Mouse (Mus musculus) induced T-regulatory cell, adult 2 months (primary cell): ENCODE measurements around the gene Tmem14c.
"Not testable (repeated sequence)": the region's sequence is repeated elsewhere in the genome, so short reads cannot be mapped to it uniquely, and the experiment has no call there.

ENCODE experiments used
- DNase-seq: peaks from one replicate; pipeline ENCODE4 v3.0.0-alpha.2; 2012; ENCODE audit warnings: low read depth

Tmem14c gene

DNA sequence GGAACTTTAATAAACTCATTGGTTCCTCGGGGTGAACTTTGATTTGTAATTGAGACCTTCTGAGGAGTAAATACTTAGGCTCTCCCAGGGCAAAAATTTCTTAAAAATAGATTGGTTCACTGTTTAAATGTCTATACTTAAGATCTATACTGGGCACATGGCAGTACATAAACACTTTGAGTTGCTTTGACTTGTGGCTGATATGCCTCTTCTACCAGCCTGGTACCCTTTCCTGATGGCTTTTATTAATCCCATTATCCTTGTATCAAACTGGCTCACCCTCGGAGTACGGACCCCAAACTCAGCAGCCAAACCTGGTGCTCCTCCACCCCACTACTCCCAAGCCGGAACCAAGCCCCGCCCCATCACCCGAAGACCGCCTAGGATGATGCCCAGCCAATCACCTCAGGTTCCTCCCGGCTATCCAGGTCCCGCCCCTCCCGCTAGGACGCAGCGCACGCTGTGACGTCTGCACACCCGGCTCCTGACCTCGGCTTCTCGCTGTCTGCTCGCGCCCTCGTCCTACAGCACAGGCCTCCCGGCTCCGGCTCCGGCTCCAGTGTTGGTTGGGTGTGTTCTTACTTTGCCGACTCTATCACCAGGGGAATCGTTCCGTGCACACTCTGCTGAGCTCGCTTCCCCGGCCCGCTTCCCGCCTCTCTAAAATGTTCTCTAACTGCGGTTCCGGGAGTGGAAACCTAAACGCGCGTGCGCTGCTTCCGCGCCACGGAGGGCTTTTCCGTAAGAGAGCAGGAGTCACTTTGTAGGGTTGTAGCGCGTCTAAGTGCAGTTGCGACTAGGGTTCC lies at the start of gene Tmem14c:
Gene Tmem14c (plus strand): TSS at position 464 of the 806 bp plus-strand sequence.
- DNase-seq: peak; percentile 95

DNA sequence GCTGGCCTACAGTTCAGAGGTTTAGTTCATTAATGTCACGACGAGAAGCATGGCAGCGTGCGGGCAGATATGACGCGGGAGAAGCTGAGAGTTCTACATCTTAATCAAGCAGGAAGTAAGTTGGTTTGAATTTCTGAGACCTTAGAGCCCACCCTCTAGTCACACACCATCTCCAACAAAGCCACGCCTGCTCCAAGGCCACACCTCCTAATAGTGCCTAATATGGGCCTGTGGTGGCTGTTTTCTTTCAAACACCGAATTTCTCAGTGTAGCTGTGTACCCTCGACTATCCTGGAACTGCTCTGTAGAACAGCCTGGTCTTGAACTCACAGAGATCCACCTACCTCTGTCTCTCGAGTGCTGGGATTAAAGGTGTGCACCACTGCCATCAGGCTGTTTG lies 48.5 kb upstream of the Tmem14c start:
- no peak for DNase-seq

DNA sequence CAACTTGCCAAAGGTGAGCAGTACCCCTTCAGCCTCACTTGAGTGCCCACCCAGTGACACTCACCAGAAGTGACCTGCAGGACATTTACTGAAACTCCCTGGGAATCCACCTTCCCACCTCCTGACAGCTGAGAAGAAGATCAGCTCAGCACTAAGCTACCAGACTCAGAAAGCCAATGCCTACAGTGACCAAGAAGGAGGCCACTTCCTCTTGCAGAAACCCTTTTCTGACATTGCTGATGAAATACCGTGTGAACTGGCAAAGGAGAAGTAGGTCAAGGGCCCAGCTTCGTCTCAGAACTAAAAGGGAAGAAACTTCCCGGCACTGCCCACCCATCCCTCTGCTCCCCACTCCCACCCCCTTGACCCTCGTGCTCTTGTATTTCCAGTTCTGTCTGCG lies 47.5 kb upstream of the Tmem14c start:
- no peak for DNase-seq

DNA sequence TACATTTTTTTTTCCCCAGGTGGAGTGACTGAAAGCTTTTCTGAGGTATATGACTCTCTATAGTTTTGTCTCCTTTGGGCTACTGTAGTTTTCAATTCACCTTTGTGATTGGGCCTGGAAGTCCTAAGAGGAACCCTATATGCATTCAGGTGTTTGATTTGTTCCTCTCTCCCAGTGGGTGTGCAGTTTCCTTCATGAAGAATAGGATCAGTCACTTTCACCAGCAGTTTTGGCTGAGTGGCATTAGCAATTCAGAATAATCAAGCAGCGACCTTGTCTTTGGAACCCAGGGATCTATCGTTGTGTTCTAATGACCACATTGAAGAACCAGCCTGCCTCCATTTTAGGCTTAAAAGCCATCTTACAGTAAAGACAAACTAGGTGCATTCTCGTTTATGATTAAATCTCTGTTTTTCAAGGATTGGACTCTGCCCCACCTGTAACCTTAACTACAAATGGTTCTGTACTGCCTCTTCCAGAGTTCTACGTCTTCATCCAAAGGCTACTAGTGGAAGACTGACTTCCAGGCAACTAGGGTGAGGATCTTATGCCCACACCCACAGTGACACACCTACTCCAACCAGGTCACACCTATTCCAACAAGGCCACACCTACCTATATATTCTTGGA lies 46.2 kb upstream of the Tmem14c start:
- no peak for DNase-seq

DNA sequence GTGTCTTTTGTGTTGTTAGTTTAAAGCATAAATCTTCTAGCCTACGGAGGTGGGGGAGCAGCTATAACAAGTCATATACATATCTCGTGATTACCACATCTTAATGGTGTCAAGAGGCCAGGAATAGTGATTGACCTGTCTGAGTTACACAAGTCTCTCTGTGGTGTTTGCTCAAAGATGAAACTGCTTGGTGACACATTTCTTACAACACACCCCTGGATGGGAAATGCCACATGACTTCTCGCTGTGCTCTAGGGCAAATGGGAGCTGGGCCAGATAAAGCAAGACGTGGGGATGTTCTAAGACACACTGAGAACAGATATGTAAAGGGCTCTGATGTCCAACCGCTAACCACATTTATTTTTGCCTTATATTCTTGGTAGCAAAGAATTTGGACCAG lies 44.8 kb upstream of the Tmem14c start:
- DNase-seq: no peak

DNA sequence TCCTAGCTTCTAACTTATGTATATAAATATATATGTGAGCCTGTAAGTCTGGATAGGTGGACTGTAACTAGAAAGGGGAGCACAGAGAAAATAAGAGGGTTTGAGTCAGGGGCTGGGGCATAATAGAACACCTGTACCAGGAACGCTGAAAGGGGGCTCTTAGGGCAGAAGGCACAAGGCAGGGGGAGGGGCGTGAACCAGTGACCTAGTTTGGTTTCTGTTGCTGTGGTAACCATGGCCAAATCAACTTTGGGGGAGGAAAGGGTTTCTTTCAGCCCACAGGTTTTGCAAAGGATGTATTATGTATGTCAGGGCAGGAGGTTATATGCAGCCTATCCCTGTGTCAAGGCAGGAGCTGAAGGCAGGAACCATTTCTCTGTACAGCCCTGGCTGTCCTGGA lies 44.3 kb upstream of the Tmem14c start:
- no peak for DNase-seq

DNA sequence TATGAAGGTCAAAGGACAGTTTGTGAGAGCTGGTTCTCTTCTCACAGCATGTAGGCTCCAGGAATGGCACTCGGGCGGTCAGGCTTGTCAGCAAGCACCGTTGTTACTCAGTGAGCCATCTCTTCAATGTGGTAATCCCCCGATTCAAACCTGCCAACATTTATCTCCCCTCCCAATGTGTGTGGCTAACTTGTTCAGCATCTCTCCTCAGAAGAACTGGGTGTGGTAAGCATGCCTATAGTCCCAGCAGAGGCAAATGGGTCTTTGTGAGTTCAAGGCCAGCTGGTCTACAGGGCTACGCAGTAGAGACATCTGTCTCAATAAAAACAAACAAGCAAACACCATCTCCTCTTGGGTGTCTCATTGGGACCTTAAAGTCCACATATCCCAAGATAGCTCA lies 43.1 kb upstream of the Tmem14c start:
- DNase-seq: no peak

DNA sequence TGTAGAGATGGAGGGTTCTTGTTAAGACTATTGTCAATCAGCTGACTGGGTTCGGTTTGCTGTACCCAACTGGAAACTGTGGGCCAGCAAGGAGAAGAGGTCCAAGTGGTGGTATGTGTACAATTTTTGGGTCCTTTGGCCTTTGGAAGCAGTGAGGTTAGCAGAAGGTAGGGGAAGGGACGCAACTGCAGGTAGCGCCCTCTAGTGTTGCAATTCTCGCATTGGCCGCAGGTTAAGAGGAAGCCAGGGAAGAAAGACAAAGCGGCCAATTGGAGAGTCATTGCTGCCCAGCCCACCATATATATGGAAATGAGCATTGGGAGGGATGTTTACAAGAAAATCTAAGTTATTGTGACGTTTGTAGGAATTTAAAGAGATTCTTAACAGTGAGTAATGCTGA lies 38.5 kb upstream of the Tmem14c start:
- DNase-seq: peak; percentile 67

DNA sequence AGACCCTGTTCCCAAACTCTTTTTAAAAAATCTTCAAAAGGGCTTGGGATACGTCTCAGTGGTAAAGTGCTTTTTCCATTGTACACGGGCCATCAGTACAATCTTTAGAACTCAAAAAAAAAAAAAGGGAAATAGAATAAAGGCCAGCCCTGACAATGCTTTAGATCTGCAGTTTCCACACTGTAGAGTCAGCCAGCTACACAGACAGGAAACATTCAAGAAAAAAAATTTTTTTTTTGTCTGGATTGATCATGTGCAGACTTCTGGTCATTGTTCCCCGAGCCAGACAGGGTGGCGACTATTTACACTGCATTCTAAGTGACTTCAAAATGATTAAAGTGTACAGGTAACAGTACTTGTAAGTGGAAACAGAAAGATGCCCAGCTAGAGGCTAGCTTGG lies 37.4 kb upstream of the Tmem14c start:
- no peak for DNase-seq

DNA sequence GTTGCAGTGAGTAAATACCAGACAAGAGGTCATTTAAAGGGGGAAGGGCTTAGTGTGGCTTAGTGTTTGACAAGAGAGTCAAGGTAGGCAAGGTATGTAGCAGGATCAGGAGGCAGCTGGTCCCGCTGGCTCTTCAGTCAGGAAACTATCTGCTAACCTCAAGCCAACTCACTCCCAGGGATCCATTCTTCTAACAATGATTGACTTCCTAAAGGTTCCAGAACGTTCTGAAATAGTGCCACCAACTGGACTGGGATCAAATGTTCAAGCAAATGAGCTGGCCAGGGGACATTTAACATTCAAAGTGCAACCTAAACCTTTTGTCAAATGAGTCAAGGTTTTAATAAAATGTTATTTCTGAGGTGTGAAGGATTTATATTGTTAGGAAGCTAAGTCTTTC lies 36.8 kb upstream of the Tmem14c start:
- no peak for DNase-seq

DNA sequence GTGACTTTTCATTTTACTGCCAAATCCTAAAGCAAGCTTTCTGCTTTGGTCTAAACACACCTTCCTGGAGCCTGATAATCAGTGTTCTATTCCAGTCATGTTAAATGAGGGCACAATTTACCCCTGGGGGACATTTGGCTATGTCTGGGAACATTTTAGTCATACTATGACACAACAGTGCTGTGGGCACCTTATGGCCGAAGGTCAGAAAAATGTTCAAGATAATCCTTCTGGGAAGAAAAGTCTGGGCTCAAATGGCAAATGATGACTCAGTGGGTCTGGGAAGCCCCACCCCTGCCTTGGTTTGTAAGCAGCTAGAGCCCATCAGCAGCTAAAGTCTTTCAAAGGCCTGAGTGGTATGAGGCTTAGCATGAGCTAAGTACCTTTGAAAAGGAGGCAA lies 33.3 kb upstream of the Tmem14c start:
- DNase-seq: no peak

DNA sequence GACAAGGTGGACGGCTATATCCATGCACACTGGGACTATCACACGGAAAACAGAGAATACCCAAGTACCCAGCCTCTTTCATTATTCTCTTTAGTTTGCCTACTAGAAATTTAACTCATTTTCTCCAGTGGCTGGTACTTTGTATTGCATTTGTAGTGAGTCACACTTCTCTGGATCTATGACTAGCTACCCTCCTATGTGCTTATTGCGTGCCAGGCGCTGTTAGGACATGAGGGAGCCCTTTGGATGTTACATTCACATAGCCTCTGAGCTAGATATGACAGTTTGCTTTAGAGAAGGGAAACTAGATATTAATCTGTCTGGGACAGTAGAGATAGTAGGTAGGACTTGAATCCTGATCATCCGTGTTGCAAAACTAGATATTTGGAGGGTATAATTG lies 30.0 kb upstream of the Tmem14c start:
- no peak for DNase-seq

DNA sequence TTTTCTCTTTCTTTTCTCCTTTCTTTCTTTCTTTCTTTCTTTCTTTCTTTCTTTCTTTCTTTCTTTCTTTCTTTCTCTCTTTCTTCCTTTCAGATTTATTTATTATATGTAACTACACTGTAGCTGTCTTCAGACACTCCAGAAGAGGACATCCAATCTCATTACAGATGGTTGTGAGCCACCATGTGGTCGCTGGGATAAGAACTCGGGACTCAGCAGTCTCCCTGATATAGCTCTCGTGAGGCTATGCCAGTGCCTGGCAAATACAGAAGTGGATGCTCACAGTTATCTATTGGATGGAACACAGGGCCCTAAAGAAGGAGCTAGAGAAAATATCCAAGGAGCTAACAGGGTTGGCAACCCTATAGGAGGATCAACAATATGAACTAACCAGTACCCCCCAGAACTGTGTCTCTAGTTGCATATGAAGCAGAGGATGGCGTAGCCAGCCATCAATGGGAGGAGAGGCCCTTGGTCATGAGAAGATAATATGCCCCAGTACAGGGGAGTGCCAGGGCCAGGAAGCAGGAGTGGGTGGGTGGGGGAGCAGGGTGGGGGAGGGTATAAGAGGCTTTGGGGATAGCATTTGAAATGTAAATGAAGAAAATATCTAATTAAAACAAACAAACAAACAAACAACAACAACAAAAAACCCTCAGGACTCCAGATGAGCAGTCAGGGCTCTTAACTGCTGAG lies 28.3 kb upstream of the Tmem14c start:
- not testable (repeated sequence) for DNase-seq

DNA sequence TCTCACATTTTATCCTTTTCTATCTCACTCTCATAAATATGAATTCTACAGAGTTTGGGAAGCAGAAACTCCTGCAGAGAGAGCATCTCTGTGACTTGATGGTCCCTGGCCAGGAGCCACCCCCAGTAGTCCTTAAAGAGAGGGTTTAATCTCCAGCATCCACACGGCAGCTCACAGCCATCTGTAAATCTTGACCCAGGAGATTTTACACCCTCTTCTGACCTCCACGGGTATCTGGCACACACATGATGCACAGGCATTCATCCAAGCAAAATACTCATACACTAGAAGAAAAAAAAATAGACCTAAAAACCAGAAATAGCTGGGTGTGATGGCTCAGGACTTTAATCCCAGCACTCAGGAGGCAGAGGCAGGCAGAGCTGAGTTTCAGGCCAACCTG lies 27.7 kb upstream of the Tmem14c start:
- no peak for DNase-seq

DNA sequence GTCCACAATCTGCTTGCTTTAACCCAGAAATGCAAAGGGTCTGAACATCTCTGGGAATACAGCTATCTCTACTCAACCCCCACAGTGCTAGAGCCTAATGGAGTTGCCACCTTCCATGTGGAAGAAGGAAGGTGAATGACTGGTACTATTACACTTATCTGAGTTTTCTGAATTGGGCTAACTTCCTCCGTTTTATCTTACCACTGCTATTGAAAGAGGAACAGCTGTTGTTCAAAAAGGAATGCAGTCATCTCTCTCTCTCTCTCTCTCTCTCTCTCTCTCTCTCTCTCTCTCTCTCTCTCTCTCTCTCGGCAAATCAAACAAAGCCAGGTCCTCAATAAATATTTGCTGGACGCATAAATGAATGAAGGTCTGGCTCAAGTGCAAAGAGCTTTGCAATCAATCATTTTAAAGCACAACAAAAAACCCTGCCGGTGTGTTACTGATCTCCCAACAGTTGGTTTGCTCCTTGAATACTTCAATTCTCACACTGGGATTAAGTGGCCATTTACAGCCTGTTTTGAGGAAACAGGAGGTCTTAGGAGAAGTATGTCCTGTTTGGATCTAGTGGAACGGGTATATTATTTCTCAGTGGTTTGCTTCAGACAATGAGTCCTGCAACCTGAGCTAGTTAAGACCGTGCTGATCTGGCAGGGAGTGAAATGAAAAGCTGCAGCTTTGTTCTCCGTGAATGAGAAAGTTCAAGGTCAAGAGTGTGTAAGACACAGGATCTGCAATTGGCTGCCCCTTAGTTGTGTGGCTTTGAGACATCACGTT lies 21.4 kb upstream of the Tmem14c start:
- no peak for DNase-seq

DNA sequence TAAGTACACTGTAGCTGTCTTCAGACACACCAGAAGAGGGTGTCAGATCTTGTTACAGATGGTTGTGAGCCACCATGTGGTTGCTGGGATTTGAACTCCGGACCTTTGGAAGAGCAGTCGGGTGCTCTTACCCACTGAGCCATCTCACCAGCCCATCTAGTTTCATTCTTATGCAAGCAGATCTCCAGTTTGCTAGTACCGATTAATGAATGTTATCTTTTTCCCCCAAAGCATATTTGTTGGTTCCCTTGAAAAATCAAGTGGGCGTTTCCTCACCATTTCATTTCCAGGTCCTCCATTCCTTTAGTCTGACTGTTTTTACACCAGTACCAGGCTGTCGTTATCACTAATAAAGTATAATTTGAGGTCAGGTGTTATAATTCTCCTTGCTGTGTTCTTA lies 17.6 kb upstream of the Tmem14c start:
- not testable (repeated sequence) for DNase-seq

DNA sequence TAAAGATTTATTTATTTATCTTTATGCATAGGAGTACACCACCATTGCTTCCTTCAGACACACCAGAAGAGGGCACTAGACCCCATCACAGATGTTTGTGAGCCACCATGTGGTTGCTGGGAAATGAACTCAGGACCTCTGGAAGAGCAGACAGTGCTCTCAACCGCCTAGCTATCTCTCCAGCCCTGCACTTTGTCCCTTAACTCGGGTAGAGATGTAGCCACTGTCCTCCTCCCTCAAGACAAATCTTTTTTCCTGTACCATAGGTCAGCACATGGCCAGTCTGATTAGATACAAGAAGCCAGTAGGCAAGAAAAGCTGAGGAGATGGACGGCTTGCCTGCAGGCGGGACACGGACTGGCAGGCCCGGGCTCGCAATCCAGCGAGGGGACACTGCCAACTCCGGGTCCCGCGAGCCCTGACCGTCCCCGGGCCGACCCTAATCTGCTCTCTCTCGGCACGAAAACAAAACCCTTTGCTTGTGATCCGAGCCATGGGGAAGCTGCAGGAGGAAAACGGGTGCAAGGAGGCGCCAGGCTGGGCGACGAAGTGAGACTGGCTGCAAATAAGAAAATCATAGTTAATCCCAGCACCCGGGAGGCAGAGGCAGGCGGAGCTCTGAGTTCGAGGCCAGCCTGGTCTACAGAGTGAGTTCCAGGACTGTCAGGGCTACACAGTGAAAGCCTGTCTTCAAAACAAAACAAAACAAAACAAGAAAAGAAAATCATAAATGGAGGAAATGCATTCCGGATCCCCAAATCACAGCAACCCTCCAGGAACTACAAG lies 15.8 kb upstream of the Tmem14c start:
- no peak for DNase-seq

DNA sequence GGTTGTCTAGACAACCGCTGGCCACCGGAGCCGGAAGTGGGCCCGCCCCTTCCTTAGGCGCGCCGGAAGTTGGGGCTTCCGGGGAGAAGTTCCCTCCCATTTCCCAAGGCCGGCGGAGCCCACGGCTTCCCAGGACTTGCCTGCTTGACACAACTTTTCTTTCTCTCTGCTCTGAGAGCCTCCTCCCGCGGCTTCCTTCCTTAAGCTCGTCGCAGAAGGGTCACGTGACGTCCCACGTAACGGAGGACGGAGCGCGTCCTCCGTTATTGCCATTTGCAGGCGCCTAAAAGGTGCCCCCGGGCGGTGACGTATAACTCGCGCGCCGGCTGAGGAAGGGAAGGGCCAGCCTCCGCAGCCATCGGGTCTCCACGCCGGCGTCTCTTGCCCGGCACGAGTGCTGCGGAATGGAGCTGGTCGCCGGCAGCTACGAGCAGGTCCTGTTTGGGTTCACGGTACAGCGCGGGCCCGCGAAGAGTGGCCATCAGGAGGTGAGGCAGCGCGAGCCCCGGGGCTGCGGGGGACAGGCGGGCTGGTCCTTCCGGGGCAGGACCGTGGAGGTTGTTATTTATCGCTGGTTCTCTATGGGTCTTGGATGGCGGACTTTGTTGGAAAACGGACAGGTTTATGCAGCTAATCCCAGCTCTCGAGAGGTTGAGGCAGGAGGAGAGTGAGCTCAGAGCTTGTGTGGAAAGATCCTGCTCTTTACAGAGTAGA lies 15.0 kb upstream of the Tmem14c start, which contains the start of gene Pak1ip1:
Gene Pak1ip1 (plus strand): TSS at position 98 of the 714 bp plus-strand sequence.
- peak; percentile 97 for DNase-seq

DNA sequence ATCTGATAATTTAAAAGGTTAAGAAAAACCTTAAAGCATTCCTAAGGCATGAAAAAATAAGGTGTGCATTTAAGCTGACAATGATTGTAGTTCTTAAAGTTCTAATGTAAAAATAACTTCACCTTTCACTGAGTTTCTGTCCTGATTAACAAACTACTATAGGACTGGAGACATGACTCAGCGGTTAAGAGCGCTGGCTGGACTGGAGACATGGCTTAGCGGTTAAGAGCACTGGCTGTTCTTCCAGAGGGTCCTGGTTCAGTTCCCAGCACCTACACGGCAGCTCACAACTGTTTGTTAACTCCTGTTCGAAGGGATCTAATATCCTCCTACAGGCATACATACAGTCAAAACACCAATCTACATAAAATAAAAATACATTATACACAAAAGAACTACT lies 14.1 kb upstream of the Tmem14c start:
- DNase-seq: no peak

DNA sequence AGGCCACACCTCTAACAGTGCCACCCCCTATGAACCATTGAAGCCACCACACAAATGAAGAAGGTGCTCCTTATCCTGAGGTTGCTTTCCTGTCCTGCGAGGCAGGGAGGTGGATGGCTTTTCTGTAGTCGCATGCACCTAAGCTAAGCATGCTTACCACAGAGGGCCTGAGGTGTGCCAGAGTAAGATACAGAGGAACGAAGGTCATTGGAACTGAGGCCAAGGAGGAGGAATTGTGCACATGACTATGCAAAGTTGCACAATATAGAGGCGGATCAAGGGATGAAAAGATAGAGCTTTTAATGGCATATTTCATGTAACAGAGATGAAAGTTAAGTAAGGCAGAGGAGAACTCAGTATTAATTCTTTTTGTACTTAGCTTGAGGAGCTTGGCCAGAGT lies 9.8 kb upstream of the Tmem14c start:
- DNase-seq: no peak

DNA sequence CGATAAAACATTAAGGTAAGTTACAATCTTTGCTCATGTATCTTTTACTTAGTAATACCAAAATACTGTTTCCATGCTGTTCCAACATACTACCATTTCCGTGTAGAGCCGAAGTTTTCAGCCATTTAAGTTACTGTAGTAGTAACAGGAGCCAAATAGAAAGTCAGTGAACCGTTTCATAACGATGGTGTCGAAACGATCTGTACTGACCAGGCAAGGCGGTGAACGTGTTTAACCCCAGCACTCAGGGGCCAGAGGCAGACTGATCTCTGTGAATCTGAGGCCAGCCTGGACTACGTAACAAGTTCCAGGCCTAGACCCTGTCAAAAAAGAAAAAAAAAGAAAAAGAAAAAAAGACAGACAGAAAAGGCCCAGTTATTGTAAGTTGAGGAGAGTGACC lies 7.8 kb upstream of the Tmem14c start:
- DNase-seq: no peak
